Mouse (Mus musculus): ENCODE data around the gene Abcg1.

Gene Abcg1

GRCm38 (mm10) chr17:31128708-31129318 lies 71.3 kb downstream of the Abcg1 start:
- no peak for DNase-seq (ENCODE audit: low read depth, low spot score)

- no peak for DNase-seq (ENCODE audit: low read depth, low spot score)
Observed at GRCm38 (mm10) chr17:31129452-31129851, 72.0 kb downstream of the Abcg1 start, which contains the start of gene Tff3. Tff3 (minus strand) TSS chr17:31129646.

GRCm38 (mm10) chr17:31131269-31131821 lies 73.9 kb downstream of the Abcg1 start:
- no peak for DNase-seq (ENCODE audit: low read depth, low spot score)

- DNase-seq (ENCODE audit: low read depth, low spot score), result peak; percentile 61
Observed at GRCm38 (mm10) chr17:31133776-31134175, 76.3 kb downstream of the Abcg1 start.

GRCm38 (mm10) chr17:31134913-31135312 lies 77.4 kb downstream of the Abcg1 start:
- no peak for DNase-seq (ENCODE audit: low read depth, low spot score)

GRCm38 (mm10) chr17:31136291-31136690 lies 78.8 kb downstream of the Abcg1 start:
- DNase-seq (ENCODE audit: low read depth, low spot score), result no peak

GRCm38 (mm10) chr17:31136821-31137220 lies 79.3 kb downstream of the Abcg1 start:
- no peak for DNase-seq (ENCODE audit: low read depth, low spot score)

GRCm38 (mm10) chr17:31138398-31138797 lies 80.9 kb downstream of the Abcg1 start:
- peak; percentile 75 for DNase-seq (ENCODE audit: low read depth, low spot score)

GRCm38 (mm10) chr17:31142116-31142515 lies 84.6 kb downstream of the Abcg1 start:
- no peak for DNase-seq (ENCODE audit: low read depth, low spot score)

- DNase-seq (ENCODE audit: low read depth, low spot score), result peak; percentile 90
Observed at GRCm38 (mm10) chr17:31144040-31145037, 86.9 kb downstream of the Abcg1 start, which contains the start of gene Tff2. Tff2 (minus strand) TSS chr17:31144282.

GRCm38 (mm10) chr17:31145998-31146397 lies 88.5 kb downstream of the Abcg1 start:
- DNase-seq (ENCODE audit: low read depth, low spot score), result no peak

- DNase-seq (ENCODE audit: low read depth, low spot score), result no peak
Observed at GRCm38 (mm10) chr17:31152512-31152911, 95.0 kb downstream of the Abcg1 start.

- DNase-seq (ENCODE audit: low read depth, low spot score), result no peak
Observed at GRCm38 (mm10) chr17:31152966-31153499, 95.6 kb downstream of the Abcg1 start.

- DNase-seq (ENCODE audit: low read depth, low spot score), result no peak
Observed at GRCm38 (mm10) chr17:31153785-31154184, 96.3 kb downstream of the Abcg1 start.

- DNase-seq (ENCODE audit: low read depth, low spot score), result peak; percentile 73
Observed at GRCm38 (mm10) chr17:31157921-31158320, 100.4 kb downstream of the Abcg1 start.

GRCm38 (mm10) chr17:31160291-31160690 lies 102.8 kb downstream of the Abcg1 start:
- DNase-seq (ENCODE audit: low read depth, low spot score), result no peak

- no peak for DNase-seq (ENCODE audit: low read depth, low spot score)
Observed at GRCm38 (mm10) chr17:31162607-31163006, 105.1 kb downstream of the Abcg1 start.

GRCm38 (mm10) chr17:31163821-31164220 lies 106.3 kb downstream of the Abcg1 start:
- DNase-seq (ENCODE audit: low read depth, low spot score), result no peak

- no peak for DNase-seq (ENCODE audit: low read depth, low spot score)
Observed at GRCm38 (mm10) chr17:31165127-31165526, 107.7 kb downstream of the Abcg1 start, which contains the start of gene Tff1. Tff1 (minus strand) TSS chr17:31165277.
